ENCODE assay signal across 18 mouse cellular contexts in genomic region chr10:27674379-27674778, GRCm38 (mm10). TPM values are rescaled to one million over a fixed set of nuclear protein-coding genes. Genes with fewer than 3 reads are reported as not detected.
"Had no signal": no experiment of that assay in that cellular context is flagged by ENCODE, and none has a peak within 500 bp of the region (broad histone marks: within the 10 kb centered on the region; RNA-seq: fewer than 3 reads in every experiment).

No protein-coding gene starts in this region.

- H3K27ac ChIP-seq: macrophage; midbrain, embryonic 13.5 days; midbrain, embryonic 15.5 days; neural tube, embryonic 12.5 days; stomach, embryonic 15.5 days; stomach, postnatal 0 days had no signal

- ATAC-seq: liver, postnatal 0 days; midbrain, embryonic 13.5 days; midbrain, embryonic 15.5 days had no signal

- H3K4me3 ChIP-seq: megakaryocyte, embryonic 14.5 days; midbrain, embryonic 13.5 days; midbrain, embryonic 15.5 days; neural tube, embryonic 12.5 days; stomach, embryonic 15.5 days had no signal

- H3K4me2 ChIP-seq: midbrain, embryonic 11.5 days; midbrain, embryonic 13.5 days; midbrain, embryonic 15.5 days; neural tube, embryonic 12.5 days; stomach, embryonic 15.5 days had no signal

- H3K9me3 ChIP-seq: megakaryocyte, embryonic 14.5 days; midbrain, embryonic 13.5 days; midbrain, embryonic 15.5 days; neural tube, embryonic 12.5 days; stomach, embryonic 15.5 days had no signal

- H3K4me1 ChIP-seq: megakaryocyte, embryonic 14.5 days; midbrain, embryonic 13.5 days; midbrain, embryonic 15.5 days; neural tube, embryonic 12.5 days; stomach, embryonic 15.5 days had no signal

- H3K36me3 ChIP-seq: midbrain, embryonic 13.5 days; midbrain, embryonic 15.5 days; neural tube, embryonic 12.5 days; stomach, embryonic 15.5 days had no signal

- H3K9ac ChIP-seq: liver, postnatal 0 days; midbrain, embryonic 13.5 days; midbrain, embryonic 15.5 days; neural tube, embryonic 12.5 days; stomach, embryonic 15.5 days had no signal

- DNase-seq: liver, postnatal 0 days; lung, adult 2 months; lung, postnatal 10 days; right cerebral cortex, postnatal 14 days; thymus, adult 18-20 months; thymus, postnatal 14 days; thymus, postnatal 36 days had no signal

- H3K27me3 ChIP-seq: megakaryocyte, embryonic 14.5 days; midbrain, embryonic 13.5 days; midbrain, embryonic 15.5 days; neural tube, embryonic 12.5 days; stomach, embryonic 15.5 days had no signal

RNA-seq across cellular contexts. Expression of gene Lama2, which starts 54.8 kb away (rescaled TPM):
- total RNA-seq: megakaryocyte progenitor cell, adult 5-6 weeks; monocyte, adult 5-6 weeks; neutrophil, adult 5-6 weeks had no signal
- polyA plus RNA-seq: macrophage had no signal
